Mouse (Mus musculus): ENCODE results near the gene Mul1.

- TF ChIP-seq POLR2A (IDR thresholded peaks at IDR 0.05; ENCODE audit: borderline replicate concordance, control insufficient read depth, low read depth, low read length) (no peak), CTCF (IDR thresholded peaks at IDR 0.05; ENCODE audit: control insufficient read depth, insufficient read depth, low read length) (no peak)
Measured at GRCm38 (mm10) chr4:138456536-138456935, 22.1 kb downstream of the Mul1 start.
